Mouse (Mus musculus) testis, postnatal 10 days (tissue): Measurements from ENCODE around the gene Kif1b.
"Not testable (repeated sequence)": the region's sequence is repeated elsewhere in the genome, so short reads cannot be mapped to it uniquely, and the experiment has no call there.

ENCODE experiments used
- DNase-seq: peaks from one replicate; pipeline ENCODE4 v3.0.0; 2021; ENCODE audit warnings: low spot score

Kif1b gene

GRCm38 (mm10) chr4:149220042-149220473, 87.4 kb downstream of the Kif1b start:
- DNase-seq: no peak

GRCm38 (mm10) chr4:149219401-149220041, 88.0 kb downstream of the Kif1b start:
- no peak for DNase-seq

GRCm38 (mm10) chr4:149218476-149218875, 89.0 kb downstream of the Kif1b start:
- DNase-seq: no peak

- DNase-seq: no peak
Observed at GRCm38 (mm10) chr4:149215982-149216381, 91.5 kb downstream of the Kif1b start.

- no peak for DNase-seq
Observed at GRCm38 (mm10) chr4:149215397-149215796, 92.1 kb downstream of the Kif1b start.

- not testable (repeated sequence) for DNase-seq
Observed at GRCm38 (mm10) chr4:149214468-149214867, 93.0 kb downstream of the Kif1b start.

GRCm38 (mm10) chr4:149213466-149213865, 94.0 kb downstream of the Kif1b start:
- DNase-seq: no peak

- not testable (repeated sequence) for DNase-seq
Observed at GRCm38 (mm10) chr4:149211441-149211840, 96.1 kb downstream of the Kif1b start.

GRCm38 (mm10) chr4:149202467-149202866, 105.0 kb downstream of the Kif1b start:
- DNase-seq: no peak

- no peak for DNase-seq
Observed at GRCm38 (mm10) chr4:149201110-149201509, 106.4 kb downstream of the Kif1b start.

- DNase-seq: no peak
Observed at GRCm38 (mm10) chr4:149197180-149197579, 110.3 kb downstream of the Kif1b start.

- no peak for DNase-seq
Observed at GRCm38 (mm10) chr4:149191103-149191502, 116.4 kb downstream of the Kif1b start.

GRCm38 (mm10) chr4:149188563-149188962, 118.9 kb downstream of the Kif1b start:
- DNase-seq: no peak

- no peak for DNase-seq
Observed at GRCm38 (mm10) chr4:149182755-149183154, 124.7 kb downstream of the Kif1b start.

GRCm38 (mm10) chr4:149182192-149182591, 125.3 kb downstream of the Kif1b start:
- DNase-seq: no peak

GRCm38 (mm10) chr4:149179573-149179972, 127.9 kb downstream of the Kif1b start:
- DNase-seq: no peak

GRCm38 (mm10) chr4:149179160-149179559, 128.3 kb downstream of the Kif1b start:
- DNase-seq: no peak

- no peak for DNase-seq
Observed at GRCm38 (mm10) chr4:149178328-149178727, 129.2 kb downstream of the Kif1b start.

- DNase-seq: no peak
Observed at GRCm38 (mm10) chr4:149177046-149177445, 130.4 kb downstream of the Kif1b start.

- DNase-seq: no peak
Observed at GRCm38 (mm10) chr4:149176645-149177044, 130.8 kb downstream of the Kif1b start.

GRCm38 (mm10) chr4:149173661-149174060, 133.8 kb downstream of the Kif1b start:
- no peak for DNase-seq

- peak; percentile 58 for DNase-seq
Observed at GRCm38 (mm10) chr4:149172666-149173065, 134.8 kb downstream of the Kif1b start.

GRCm38 (mm10) chr4:149172083-149172482, 135.4 kb downstream of the Kif1b start:
- DNase-seq: peak; percentile 78

- DNase-seq: no peak
Observed at GRCm38 (mm10) chr4:149171581-149171981, 135.9 kb downstream of the Kif1b start.
